Mouse (Mus musculus) bone marrow macrophage, adult 2 months (primary cell): ENCODE results near the gene Atg10.

Experiments
- CTCF ChIP-seq: IDR thresholded peaks from 2 replicates; pipeline ENCODE4 v1.5.1; 2012; ENCODE audit warnings: low read depth, mild to moderate bottlenecking, low read length, moderate library complexity
- POLR2A ChIP-seq: IDR thresholded peaks from 2 replicates; pipeline ENCODE4 v1.6.1; 2012; ENCODE audit warnings: mild to moderate bottlenecking, low read depth, low read length, borderline replicate concordance

- TF ChIP-seq POLR2A = no peak
- no peak for TF ChIP-seq CTCF
These were observed 183.3 kb downstream of the Atg10 start for GRCm38 (mm10) chr13:91040421-91040820.
